Mouse (Mus musculus) adrenal gland, postnatal 10 days (tissue): ENCODE data around the gene Retsat. TPM values are rescaled to one million over a fixed set of nuclear protein-coding genes. Genes with fewer than 3 reads are reported as not detected.

ENCODE experiments used
- total RNA-seq, 2 experiments: library from RNA; stranded (reverse); gene quantifications; 2 replicates each; pipeline ENCODE4 v1.2.3; 2021

Gene Retsat
- total RNA-seq, 2 experiments from 2014 or later: 359 to 375 TPM

Other genes starting within 250 kb of the Retsat start
- 10 to 100 TPM; 27.8 to 27.9 TPM for gene Tmem150a, start 243.0 kb upstream of the Retsat start, total RNA-seq
- gene Rnf181, start 231.5 kb upstream of the Retsat start, total RNA-seq: 100 to 1,000 TPM; 176 to 188 TPM
- 10 to 100 TPM; 25.2 to 46.6 TPM for gene Vamp5, start 218.0 kb upstream of the Retsat start, total RNA-seq
- gene Vamp8, start 207.8 kb upstream of the Retsat start, total RNA-seq: 100 to 1,000 TPM; 109 to 123 TPM
- 10 to 100 TPM; 42.4 to 42.7 TPM for gene Ggcx, start 184.2 kb upstream of the Retsat start, total RNA-seq
- gene Mat2a, start 158.9 kb upstream of the Retsat start, total RNA-seq: 100 to 1,000 TPM; 225 to 245 TPM
- gene Sh2d6, start 76.8 kb upstream of the Retsat start, total RNA-seq: under 1 TPM; 0.27 to 0.48 TPM
- 10 to 100 TPM; 28.1 to 33.5 TPM for gene Capg, start 54.1 kb upstream of the Retsat start, total RNA-seq
- 10 to 100 TPM; 13.3 to 15.8 TPM for gene Elmod3, start 62 bp upstream of the Retsat start, total RNA-seq
- gene Tgoln1, start 18.5 kb downstream of the Retsat start, total RNA-seq: 100 to 1,000 TPM in 1 of 2 experiments, 10 to 100 TPM in 1; 92.7 to 121 TPM
- gene Tcf7l1, start 190.8 kb downstream of the Retsat start, total RNA-seq: 10 to 100 TPM; 19.6 to 20.1 TPM